Mouse (Mus musculus) ES-E14 (cell line): ENCODE data around the gene Zfp277.

ENCODE experiments used
- HCFC1 ChIP-seq: IDR thresholded peaks from 2 replicates; pipeline ENCODE4 v1.6.1; 2012; ENCODE audit warnings: low read length, inconsistent platforms, borderline replicate concordance; ENCODE audit not compliant: insufficient read depth
- ZC3H11A ChIP-seq: IDR thresholded peaks from 2 replicates; pipeline ENCODE4 v1.6.1; 2012; ENCODE audit warnings: low read depth, mild to moderate bottlenecking, inconsistent platforms, low read length, borderline replicate concordance

DNA sequence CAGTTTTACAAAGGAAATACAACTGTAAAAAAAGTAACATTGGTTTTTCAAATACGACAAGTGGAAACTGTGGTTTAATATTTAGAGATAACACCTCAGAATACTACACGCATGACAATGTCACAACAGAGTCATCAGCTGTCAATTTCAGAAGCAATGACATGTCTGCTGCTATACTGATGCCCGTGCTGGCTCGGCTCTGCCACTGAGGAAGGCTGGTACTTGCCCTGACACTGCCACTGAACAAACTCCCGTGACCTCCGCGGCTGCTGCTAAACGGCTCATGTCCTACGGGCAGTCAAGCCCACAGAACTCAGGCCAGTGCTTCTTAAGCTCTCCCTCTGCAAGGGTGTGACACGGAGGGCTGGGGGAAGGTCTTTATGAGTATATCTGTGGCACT is 18.1 kb downstream of the Zfp277 start:
- TF ChIP-seq ZC3H11A (no peak), HCFC1 (no peak)
